Mouse (Mus musculus): ENCODE measurements around the gene Ppp1r13l. TPM values are rescaled to one million over a fixed set of nuclear protein-coding genes. Genes with fewer than 3 reads are reported as not detected.

Gene Ppp1r13l
- total RNA-seq, 2 experiments from 2014 or later: 6.0 to 6.4 TPM

DNA sequence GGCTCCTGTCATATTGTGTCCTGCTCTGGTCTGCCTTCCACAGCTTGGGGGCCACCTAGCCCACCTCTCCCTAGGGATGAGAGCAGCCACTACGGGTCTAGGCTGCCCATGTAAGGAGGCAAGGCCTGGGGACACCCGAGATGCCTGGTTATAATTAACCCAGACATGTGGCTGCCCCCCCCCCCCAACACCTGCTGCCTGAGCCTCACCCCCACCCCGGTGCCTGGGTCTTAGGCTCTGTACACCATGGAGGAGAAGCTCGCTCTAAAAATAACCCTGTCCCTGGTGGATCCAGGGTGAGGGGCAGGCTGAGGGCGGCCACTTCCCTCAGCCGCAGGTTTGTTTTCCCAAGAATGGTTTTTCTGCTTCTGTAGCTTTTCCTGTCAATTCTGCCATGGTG is 50.2 kb downstream of the Ppp1r13l start:
- DNase-seq: no peak
- intact Hi-C loops (cut with DNase I): loop anchor here (10.0 kb wide), 1 partner anchor 295 kb away; no protein-coding TSS in a partner anchor

- intact Hi-C loops (cut with DNase I): no loop called here
- no peak for DNase-seq
Observed at GRCm38 (mm10) chr7:19410766-19411344, 51.3 kb downstream of the Ppp1r13l start.

- intact Hi-C loops (cut with DNase I): no loop called here
- DNase-seq: no peak
Observed at GRCm38 (mm10) chr7:19411783-19412182, 52.2 kb downstream of the Ppp1r13l start.

DNA sequence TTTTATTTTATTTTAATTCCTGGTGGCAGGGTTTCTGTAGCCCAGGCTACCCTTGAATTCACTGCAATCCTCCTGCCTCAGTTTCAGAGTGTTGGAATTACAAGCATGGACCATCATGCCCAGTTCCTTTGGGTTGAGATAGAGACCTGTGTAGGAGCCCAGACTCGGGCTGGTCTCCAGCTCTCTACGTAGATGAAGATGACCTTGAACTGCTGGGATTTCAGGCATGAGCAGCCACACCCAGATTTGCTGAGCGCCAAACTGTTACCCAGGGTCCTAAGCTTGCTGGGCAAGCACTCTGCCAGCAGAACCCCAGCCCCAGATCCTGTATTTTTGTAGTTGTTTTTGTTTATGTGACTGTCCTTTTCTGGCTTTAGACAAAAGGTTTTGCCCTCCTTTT is 54.0 kb downstream of the Ppp1r13l start:
- intact Hi-C loops (cut with DNase I): no loop called here
- DNase-seq: no peak

- intact Hi-C loops (cut with DNase I): no loop called here
- DNase-seq: no peak
Observed at GRCm38 (mm10) chr7:19416590-19416989, 57.0 kb downstream of the Ppp1r13l start.

DNA sequence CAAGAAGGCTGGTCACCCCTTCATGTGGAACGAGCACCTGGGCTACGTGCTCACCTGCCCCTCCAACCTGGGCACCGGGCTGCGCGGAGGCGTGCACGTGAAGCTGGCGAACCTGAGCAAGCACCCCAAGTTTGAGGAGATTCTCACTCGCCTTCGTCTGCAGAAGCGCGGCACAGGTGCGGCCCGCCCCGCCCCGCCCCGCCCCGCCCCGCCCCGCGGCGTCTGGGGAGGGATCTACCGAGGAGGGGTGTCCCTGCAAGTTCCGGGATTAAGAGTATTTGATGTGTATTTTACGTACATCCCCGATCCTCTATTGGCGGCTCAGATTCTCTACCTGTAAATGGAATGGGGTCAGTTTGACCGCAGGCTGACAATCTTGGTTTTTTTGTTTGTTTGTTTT is 60.6 kb downstream of the Ppp1r13l start:
- DNase-seq: no peak
- intact Hi-C loops (cut with DNase I): no loop called here

DNA sequence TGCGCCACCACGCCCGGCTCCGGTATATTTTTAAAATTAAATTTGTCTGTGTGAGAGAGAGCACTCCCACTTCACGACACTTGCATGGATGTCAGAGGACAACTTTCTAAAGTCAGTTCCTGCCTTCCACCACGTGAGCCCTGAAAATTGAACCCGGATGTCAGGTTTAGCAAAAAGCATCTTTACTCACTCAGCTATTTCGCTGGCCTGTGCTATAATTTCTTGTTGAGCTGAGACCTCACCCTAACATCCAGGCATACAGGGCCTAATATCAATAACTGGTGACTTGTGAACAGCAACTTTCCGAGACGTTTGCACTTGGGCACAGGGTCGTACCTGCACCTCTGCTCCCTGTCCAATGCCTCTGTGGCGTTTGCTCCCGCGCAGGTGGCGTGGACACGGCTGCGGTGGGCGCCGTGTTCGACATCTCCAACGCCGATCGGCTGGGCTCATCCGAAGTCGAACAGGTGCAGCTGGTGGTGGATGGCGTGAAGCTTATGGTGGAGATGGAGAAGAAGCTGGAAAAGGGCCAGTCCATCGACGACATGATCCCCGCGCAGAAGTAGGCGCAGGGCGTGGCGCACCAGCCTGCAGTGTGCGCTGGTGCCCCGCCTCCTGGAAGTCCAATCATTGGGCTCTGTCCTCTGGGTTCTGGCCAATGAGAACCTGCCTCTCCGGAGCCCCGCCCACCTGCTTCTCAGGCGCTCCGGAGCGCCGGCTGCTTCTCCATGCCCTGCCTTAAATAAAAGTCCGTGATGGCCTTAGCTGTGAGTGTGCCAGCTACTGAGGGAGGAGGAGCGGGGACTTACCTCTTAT is 61.5 kb downstream of the Ppp1r13l start:
- intact Hi-C loops (cut with DNase I): no loop called here
- peak; percentile 91 for DNase-seq

DNA sequence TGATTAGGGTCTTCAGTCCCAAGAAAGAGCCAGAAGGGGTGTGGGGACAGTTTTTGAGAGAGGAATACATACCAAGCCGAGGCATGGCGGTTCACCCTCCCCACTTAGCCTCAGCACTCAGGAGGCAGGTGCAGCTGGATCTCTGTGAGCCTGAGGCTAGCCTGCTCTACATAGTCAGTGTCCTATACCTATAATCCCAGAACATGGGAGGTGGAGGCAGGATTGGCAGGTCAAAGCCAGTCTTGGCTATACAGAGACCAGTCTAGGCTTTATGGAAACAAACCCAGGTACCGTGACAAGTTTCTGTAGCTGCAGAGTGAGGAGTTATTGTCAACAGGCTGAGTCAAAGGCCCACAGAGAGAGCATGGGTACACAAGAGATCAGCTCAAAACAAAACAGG is 63.5 kb downstream of the Ppp1r13l start:
- DNase-seq: no peak
- intact Hi-C loops (cut with DNase I): no loop called here

- DNase-seq: no peak
- intact Hi-C loops (cut with DNase I): no loop called here
Observed at GRCm38 (mm10) chr7:19424051-19424450, 64.5 kb downstream of the Ppp1r13l start.

DNA sequence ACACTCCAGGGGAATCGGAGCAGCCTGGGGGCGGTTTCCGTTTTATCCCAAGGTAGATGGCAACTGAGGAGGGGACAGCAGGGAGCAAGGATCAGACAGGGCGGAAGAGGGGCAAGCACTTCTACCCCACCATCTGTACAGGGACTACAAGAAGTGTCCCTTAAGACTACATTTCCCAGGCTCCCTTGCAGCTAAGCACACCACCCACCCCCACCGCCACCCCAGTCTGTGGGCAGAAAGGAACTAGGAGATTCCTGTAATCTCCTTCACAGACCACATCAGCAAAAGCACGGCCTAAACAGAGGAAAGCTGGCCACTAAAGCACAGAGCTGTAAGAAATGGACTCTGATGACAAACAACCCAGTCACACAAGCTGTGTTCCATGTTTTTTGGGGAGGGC is 66.8 kb downstream of the Ppp1r13l start:
- no peak for DNase-seq
- intact Hi-C loops (cut with DNase I): no loop called here

DNA sequence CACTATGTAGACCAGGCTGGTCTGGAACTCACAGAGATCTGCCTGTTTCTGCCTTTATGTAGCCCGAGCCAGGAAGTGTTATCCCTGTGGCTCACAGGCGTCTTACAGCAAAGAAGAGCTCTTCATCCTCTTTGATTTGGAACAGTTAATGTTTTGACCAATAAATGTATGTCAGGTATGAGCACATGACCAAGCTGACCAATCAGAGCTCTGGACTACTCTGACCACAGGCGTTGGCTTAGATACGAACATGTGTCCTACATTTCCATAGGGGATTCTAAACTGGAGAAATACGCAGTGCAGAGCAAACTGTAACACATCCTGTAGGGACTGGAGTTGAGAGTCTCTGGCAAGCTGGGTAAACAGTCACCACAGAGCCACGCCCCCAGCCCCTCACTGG is 67.3 kb downstream of the Ppp1r13l start:
- DNase-seq: no peak
- intact Hi-C loops (cut with DNase I): no loop called here

Small RNA genes lying within 50 kb of the gene (microRNA-seq; reads per million reads assigned to microRNA genes)
- gene Mir343: not detected

Other genes with a start within 250 kb of the Ppp1r13l start
- gene Gm4969, start 241.4 kb upstream of the Ppp1r13l start, total RNA-seq (2021): 10 to 100 TPM in 1 of 2 experiments, 1 to 10 TPM in 1; 9.4 to 11.0 TPM
- gene Fbxo46, start 239.9 kb upstream of the Ppp1r13l start, total RNA-seq (2021): 10 to 100 TPM; 17.7 to 18.9 TPM
- gene Qpctl, start 210.5 kb upstream of the Ppp1r13l start, total RNA-seq (2021): 10 to 100 TPM; 17.6 to 19.9 TPM
- 100 to 1,000 TPM; 126 to 130 TPM for gene Snrpd2, start 210.0 kb upstream of the Ppp1r13l start, total RNA-seq (2021)
- gene Gipr, start 193.6 kb upstream of the Ppp1r13l start, total RNA-seq (2021): 10 to 100 TPM; 22.7 to 25.8 TPM
- gene Eml2, start 183.3 kb upstream of the Ppp1r13l start, total RNA-seq (2021): 100 to 1,000 TPM; 102 to 106 TPM
- 1 to 10 TPM; 3.5 to 4.3 TPM for gene Gpr4, start 147.2 kb upstream of the Ppp1r13l start, total RNA-seq (2021)
- gene Opa3, start 131.4 kb upstream of the Ppp1r13l start, total RNA-seq (2021): 10 to 100 TPM; 33.8 to 35.0 TPM
- 10 to 100 TPM; 45.3 to 46.6 TPM for gene Vasp, start 87.9 kb upstream of the Ppp1r13l start, total RNA-seq (2021)
- gene Ppm1n, start 79.7 kb upstream of the Ppp1r13l start, total RNA-seq (2021): under 1 TPM; 0.60 to 0.64 TPM
- 100 to 1,000 TPM; 154 to 161 TPM for gene Rtn2, start 77.1 kb upstream of the Ppp1r13l start, total RNA-seq (2021)
- gene Fosb, start 49.7 kb upstream of the Ppp1r13l start, total RNA-seq (2021): 1 to 10 TPM; 1.2 to 1.3 TPM
- gene Ercc1, start 15.0 kb upstream of the Ppp1r13l start, total RNA-seq (2021): 10 to 100 TPM; 60.1 to 70.9 TPM
- 10 to 100 TPM; 15.9 to 18.7 TPM for gene Cd3eap, start 266 bp upstream of the Ppp1r13l start, total RNA-seq (2021)
- gene Ercc2, start 22.3 kb downstream of the Ppp1r13l start, total RNA-seq (2021): 10 to 100 TPM; 46.1 to 62.8 TPM
- 1 to 10 TPM; 1.2 to 1.3 TPM for gene Klc3, start 44.4 kb downstream of the Ppp1r13l start, total RNA-seq (2021)
- not detected for gene Ckm, start 45.0 kb downstream of the Ppp1r13l start, total RNA-seq (2021)
- 100 to 1,000 TPM; 118 to 119 TPM for gene Mark4, start 99.1 kb downstream of the Ppp1r13l start, total RNA-seq (2021)
- gene Exoc3l2, start 103.6 kb downstream of the Ppp1r13l start, total RNA-seq (2021): under 1 TPM; 0.42 to 0.46 TPM
- gene Bloc1s3, start 148.6 kb downstream of the Ppp1r13l start, total RNA-seq (2021): 1 to 10 TPM; 8.5 to 8.8 TPM
- 10 to 100 TPM; 17.9 to 19.0 TPM for gene Trappc6a, start 148.6 kb downstream of the Ppp1r13l start, total RNA-seq (2021)
- under 1 TPM; 0.90 to 0.91 TPM for gene Nkpd1, start 158.1 kb downstream of the Ppp1r13l start, total RNA-seq (2021)
- gene Ppp1r37, start 203.3 kb downstream of the Ppp1r13l start, total RNA-seq (2021): 10 to 100 TPM; 81.1 to 85.1 TPM
- gene Zfp296, start 217.5 kb downstream of the Ppp1r13l start, total RNA-seq (2021): under 1 TPM; 0.22 to 0.24 TPM
- 10 to 100 TPM; 56.0 to 58.2 TPM for gene Gemin7, start 217.8 kb downstream of the Ppp1r13l start, total RNA-seq (2021)
- 100 to 1,000 TPM in 1 of 2 experiments, 10 to 100 TPM in 1; 98.0 to 106 TPM for gene Clasrp, start 244.7 kb downstream of the Ppp1r13l start, total RNA-seq (2021)